Mouse (Mus musculus) mesoderm, embryonic 11.5 days (tissue): ENCODE data around the gene Alpl.
A peak's percentile ranks its signal among the peaks of the same experiment; 100 is the strongest.

ENCODE experiments used
- DNase-seq: peaks from one replicate; pipeline ENCODE4 v3.0.0-alpha.2; 2012; ENCODE audit warnings: low read depth, low spot score

Alpl gene

DNA sequence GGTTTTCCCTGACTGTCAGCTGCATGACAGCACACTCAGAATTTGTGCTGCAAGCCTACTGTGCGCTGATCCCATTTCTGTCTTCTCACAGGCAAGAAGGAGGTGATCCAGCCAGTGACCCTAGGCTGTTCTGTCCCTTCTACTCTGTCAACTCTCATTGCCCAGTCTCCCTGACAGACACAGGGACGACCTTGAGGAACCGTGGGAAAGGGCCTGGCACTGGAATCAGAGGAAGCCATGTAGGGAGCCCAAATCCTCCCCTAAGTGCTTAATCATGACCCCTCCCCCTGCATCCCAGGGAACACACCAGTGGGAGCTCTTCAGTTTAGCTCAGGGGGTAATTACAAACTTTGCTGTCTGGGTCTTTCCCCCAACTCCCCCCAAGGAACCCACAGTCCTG, 58.4 kb downstream of the Alpl start:
- DNase-seq: no peak

DNA sequence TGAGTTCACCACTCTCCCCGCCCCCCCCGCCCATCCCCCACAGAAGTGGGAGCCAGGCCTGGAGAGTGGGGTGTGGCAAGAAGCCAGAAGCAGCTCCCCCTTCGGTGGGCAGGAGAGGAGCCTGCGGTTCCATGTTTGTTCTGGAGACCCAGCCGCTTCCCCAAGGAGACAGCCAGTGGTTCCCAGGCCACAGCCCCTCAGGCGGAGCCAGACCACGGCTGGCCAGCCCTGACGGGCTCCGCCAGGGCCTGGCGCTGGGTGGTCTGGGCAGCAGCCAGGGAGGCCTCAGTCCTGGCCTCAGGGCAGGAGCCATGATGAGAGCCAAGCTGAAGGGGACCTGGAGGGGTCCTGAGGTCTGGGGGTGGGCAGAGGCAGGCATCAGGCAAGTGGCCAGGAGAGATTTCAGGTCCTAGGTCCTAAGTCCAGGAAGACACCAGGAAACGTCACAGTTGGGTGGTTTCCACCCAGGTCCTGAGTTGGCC, 59.9 kb downstream of the Alpl start:
- no peak for DNase-seq

DNA sequence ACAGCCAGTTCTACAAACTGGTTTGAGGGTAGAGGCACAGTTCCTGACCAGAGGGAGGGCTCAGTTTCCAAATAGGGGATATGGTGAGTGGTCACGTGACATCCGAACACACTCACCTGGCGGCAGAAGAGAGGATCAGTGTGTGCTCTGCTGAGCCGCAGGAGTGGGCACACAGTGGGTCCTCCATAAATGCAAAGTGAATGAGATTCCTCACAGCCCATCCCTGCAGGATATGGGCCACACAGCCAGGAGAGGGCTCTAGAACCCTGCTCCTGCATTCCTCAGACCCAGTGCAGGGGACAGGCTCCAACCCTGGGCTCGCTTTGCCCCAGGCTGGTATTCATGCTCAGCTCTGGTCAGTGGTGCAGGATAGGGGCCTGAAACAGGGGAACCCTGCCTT, 62.7 kb downstream of the Alpl start:
- DNase-seq: no peak

DNA sequence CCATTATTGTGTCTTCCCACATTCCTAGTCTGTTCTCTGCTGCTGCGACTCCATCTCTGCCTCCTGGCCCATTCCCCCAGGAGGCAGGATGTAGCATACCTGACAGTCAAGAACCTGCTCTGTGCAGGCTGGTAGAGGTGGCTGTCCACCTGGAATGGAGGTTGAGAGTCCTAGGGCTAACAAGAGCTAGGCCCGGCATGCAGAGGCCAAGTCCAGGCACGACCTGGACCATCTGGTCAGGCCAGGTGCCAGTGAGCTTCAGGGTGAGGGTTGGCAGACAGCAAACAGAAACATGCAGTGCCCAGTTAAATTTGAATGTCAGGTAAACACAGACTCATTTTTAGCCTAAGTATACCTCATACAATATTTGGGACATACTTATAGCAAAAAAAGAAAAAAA, 63.2 kb downstream of the Alpl start:
- DNase-seq: no peak

DNA sequence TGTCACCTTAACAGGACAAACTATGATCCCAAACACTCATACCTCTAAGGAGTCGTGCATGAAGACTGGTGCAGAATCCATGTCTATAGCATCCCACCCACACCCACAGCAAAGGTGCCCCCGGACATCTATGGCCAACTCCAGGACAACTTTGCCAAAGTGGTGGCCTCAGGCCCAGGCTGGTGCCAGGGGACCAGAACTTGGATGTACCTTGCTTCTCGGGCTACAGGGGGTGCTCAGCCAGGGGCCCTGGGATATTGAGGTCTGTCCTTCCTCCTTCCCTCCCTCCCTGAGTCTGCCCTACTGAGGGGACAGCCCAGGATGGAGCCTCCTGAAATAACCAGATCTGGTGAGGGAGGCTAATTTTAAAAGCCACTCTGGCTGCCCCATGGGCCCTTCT, 63.8 kb downstream of the Alpl start:
- no peak for DNase-seq

DNA sequence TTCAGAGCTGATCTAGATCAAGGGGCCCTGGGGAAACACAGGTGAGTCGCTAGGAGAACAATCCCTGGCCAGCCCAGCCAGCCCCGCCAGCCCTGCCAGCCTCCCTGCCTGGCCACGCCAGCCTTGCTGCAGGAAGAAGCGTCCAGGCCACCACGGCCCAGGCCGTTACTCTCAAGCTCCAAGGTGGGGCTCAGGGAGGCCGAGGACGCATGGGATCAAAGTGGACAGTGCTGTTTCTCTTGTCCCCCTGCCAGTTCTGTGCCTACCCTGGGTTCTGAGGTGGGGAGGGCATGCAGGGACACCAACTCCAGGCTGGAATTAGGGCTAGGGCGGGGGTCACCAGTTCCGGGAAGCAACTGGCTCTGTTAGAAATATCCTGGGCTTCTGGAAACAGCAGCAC, 64.3 kb downstream of the Alpl start:
- DNase-seq: no peak

DNA sequence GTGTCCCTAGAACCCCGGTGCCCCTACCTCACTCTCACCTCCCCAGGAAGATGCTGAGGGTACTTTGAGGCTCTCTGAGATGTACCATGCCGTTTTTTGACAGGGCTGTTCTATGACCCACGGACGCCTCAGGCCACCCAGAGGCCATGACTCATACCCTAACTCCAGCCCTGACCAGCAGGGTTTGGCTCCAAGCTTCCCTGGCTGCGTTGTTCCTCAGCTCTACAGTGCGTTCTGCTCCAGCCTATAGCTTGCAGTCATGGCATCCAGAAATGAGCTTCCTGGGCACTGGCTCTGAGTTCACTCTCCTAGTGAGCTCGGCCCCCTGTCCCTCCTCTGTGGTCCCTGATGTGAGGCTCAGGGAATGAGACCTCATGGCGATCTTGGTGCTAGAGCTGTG, 65.4 kb downstream of the Alpl start:
- no peak for DNase-seq

DNA sequence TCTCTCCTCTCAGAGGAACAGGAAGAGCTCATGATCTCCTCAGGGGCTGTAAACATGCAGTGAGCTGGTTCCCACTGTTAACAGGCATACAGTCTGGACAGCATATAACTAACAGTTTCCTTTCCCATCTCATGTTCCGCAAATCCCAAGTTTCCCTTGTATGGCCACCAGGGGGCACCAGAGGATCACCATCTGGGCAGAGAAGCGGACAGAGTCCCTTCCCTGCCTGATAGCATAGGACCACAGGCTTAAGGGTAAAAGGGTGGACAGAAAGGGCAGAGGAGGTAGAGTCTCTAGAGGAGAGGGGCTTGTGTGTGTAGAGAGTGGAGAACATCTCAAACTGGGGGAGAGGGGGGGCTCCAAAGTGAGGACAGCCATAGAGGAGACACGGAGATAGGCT, 66.0 kb downstream of the Alpl start:
- DNase-seq: peak; percentile 93

DNA sequence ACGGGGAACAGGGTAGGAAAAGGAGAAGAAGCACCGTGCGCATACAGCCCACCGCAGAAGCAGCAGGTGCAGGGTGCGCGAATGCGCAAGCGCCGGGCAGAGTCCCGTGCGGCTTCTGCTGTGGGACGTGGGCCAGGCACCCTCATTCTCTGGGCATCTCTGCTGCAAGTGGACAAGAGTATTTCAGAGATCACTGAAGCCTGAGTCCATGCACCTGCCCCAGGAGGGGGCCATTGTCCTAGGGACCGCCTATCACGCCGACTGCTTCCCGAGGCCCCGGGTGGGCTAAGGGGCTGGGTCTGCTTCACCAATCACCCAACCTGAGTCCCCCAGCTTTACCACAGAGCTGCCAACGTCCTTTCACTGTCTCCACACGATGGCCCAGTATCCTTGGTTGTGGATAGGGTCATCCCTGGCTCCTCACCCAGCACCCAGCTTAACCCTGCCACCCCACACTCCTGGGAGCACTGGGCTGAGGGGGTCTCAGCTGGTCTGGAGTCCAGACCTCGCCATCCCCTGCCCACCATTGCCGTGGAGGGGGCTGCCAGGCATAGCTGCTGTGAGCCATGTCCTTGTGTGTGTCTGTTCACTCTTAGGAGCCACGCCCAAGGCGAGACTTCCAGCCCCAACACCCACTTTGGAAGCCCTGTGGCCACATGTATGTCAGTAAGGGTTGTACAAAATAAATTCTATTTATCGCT, 66.9 kb downstream of the Alpl start:
- DNase-seq: no peak

DNA sequence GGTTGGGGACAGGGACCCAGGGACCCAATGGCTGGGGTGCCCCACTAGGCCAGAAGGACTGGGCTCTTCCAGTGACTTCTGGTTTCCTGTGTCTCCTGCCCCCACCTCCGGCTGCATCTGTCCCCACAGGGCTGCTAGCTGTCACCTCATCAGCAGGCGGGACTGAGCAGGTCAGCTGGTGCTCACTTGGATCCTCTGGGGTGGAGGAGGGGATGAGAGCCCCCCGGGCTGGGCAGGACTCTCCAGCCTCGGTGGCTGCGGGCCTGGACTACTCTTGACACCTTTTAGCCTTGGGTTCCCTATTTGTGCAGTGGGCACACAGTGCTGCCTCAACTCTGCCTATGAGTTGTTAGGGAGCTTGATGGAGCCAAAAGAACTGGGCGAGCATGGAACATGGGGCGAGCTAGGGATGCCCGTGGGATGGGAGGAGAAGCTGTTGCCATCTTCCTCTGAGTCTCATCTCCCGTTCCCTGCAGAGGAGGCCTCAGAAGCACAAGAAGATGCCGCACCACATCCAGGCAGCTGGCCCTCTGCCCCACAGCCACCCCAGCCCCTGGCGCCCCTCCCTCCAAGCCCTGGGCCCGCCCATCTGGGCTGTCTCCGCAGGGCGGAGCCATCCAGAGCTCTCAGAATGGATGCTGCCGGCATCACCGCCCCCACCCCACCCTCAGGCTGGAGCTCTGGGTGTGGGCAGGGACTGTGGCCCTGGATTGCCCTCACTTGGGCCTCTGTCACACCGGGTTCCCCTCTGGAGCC, 67.6 kb downstream of the Alpl start:
- peak; percentile 37 for DNase-seq

DNA sequence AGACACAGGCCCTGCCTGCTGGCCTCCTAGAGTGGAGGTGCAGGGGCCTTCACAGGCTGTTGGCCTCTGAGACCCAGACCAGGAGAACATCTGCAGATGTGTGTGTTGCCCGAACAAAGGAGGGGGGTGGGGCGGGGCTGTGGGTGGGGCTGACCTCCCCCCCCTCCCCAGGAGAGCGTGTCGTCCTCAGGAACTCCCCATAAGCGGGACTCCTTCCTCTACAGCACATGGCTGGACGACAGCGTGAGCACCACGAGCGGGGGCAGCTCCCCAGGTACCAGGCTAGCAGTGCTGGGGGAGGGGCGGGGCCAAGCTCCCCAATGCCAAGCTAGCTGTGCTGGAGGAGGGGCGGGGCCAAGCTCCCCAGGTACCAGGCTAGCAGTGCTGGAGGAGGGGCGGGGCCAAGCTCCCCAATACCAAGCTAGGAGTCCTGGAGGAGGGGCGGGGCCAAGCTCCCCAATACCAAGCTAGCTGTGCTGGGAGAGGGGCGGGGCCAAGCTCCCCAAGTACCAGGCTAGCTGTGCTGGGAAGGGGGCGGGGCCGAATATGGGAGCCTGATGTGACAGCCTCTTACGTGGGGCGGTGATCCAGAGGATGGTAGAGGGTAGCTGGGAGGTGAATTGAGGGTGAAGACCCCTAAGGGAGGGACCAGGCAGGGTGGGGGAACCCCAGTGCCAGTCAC, 68.5 kb downstream of the Alpl start:
- DNase-seq: peak; percentile 70

DNA sequence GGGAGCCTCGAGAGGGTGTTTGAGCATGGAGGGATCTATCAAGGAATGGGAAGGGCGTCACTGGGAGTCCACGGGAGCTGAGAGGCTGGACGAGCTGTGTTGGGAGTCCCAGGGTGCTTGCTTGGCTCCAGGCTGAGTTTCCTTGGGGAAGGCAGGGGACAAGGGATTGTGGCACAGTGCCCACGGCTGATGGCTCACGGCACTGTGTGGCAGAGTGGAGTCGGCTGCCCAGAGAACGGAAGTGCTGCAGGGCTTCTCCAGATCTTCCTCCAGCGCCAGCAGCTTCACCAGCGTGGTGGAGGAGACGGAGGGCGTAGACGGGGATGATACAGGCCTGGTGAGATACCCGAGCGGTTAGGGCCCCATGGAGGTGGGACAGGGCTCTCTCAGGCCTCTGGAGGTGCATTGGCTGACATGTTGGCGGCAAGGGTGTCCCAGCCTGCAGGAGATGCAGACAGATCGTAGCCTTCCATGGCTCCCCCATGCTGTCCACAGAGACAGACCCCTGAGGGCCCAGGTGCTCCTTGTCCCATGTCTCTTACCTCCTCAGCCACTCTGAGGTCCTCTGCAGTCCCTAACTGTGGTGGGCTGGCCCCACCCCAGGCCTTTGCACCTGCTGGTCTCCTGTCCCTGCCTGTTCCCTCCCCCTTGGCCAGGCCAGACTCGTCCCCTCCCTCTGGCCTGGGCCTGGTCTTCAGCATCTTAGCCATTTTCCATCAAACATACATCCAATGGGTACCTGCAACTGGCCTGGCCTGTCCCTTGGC, 69.3 kb downstream of the Alpl start:
- DNase-seq: no peak

DNA sequence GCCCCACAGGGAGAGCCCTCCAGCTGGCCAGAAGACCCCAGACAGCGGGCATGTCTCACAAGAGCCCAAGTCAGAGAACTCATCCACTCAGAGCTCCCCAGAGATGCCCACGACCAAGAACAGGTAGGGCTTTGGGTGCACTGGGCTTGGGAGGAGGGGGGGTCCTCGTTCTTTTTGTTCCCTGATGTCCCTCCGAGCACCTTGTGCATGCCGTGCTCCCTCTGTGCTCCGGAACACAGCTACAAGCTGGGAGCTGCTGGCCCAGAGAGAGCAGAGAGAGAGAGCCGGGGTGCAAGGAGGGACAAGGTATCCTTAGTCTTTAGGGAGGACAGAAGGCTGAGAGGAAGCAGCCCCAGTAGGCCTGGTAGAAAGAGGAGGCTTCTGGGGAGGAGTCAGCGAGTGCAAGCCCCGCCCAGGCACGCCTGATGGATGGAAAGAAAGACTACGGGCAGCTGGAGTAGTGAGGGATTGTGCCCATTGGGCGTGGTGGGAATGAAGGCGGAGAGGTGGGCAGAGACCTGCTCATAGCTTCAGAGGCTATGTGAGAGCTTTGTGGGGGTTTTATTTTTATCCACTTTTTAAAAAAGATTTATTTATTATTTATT, 70.5 kb downstream of the Alpl start:
- DNase-seq: no peak

DNA sequence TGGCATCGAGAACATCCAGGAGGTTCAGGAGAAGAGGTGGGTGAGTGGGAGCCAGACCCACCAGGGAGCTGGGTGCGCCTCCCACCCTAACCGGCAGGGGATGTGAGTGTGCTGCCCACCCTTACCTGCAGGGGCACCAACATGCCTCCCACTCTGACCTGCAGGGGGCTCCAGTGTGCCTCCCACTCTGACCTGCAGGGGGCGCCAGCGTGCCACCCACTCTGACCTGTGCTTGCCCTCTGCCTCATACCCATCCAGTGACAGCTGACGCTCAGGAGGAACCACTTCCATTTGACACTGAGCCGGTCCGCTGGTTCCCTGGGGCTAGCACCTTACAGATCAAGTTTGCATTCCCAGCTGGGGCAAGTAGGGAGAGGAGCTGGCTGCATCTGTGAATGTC, 71.4 kb downstream of the Alpl start:
- DNase-seq: peak; percentile 61

DNA sequence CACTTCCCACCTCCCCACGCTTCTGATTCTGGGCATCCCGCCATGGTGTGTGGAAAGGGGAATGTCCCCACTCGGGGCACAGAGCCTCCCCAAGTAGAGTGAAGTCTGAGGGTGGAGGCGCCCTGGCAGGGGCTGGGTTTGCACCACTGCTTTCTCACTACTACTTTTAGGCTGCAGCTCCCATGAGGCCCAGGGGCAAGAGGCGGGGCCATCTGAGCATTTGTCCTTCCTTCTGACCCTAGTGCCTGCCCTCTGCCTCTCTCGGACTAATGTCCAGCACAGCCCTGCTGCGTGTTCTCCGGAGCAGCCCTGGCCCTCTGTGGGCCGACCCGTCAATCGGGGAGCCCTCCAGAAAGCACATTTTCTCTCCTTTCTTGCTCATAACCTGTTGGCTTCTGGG, 72.0 kb downstream of the Alpl start:
- DNase-seq: no peak

DNA sequence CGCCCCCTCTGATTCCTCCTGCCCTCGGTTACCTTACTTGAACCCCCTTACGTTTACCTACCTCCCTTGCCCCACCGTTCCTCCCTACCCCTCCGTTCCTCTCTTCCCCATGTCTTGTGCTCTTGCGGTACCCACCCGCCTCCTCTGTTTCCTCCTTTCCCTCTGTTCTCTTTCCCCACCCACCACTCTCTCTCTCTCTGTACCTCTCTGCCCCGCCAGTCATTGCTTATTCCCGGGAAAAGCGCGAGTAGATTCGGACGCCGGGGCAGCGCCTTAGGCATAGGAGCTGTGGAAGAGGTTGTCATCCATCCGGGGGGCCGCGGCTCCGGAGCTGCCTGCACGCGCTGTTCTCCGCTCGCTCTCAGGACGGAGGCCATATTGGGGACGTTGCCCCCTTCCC, 72.7 kb downstream of the Alpl start:
- no peak for DNase-seq

DNA sequence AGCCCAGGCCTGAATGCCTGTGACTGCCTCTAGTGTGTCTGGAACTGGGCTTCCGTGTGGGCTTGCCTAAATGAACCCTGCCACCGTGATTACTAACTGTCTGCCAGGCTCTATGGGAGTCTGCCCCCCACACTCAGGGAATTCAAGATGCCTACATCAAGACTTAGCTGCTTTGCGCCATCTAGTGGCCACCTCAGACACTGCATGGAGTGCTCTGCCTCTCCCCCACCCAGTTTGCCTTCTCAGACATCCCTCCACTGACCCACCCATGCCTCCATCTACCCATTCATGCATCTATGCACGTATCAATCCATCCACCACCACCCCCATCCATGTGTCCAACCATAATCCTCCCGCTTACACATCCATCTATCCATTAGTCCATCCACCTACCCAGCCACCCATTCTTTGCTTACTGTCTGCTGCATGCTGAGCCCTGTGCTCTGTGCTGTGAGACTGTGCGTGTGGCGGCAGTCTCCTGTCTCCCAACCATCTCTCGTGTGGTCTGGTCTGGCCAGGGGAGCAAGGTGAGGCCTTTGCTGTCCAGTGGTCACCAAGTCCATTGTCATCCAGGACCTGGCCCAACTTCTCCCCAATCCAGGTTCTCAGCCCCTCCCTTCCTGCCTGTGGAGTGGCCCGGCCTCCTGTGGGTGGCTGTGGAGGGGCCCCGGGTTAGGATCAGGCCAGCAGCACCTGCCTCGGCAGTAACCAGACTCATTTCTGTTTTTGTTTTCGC, 73.3 kb downstream of the Alpl start:
- DNase-seq: peak; percentile 82

DNA sequence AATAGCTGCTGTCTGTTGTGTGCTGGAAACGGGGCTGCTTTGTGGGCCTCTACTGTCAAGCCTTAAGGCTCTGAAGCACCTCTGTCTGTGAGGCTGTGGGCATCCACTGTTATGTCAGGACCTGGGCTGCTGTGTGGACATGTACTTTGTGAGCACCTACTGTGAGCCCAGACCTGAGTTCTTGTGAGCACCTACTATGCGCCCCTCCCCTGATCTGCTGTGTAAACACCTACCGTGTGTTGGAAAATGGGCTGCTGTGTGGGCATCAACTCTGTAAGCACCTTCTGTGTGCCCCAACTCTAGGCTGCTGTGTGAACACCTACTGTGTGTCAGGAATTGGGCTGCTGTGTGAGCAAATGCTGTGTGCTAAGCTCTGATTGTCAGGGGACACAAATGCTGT, 74.0 kb downstream of the Alpl start:
- no peak for DNase-seq

DNA sequence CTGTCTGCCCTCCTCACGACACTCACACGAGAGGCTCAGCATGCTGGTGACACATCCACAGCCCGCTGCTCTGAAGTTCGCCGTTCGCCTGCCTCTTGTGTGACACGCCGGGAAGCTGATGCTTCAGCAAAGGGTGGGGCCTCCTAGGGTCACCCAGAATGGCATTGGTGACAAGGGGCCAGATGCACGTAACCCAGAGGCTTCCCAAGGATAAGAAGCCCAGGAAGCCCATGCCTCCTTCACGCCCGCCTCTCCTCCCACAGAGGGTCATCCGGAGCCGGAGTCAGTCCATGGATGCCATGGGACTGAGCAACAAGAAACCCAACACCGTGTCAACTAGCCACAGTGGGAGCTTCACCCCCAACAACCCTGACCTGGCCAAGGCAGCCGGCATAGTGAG, 74.6 kb downstream of the Alpl start:
- no peak for DNase-seq

DNA sequence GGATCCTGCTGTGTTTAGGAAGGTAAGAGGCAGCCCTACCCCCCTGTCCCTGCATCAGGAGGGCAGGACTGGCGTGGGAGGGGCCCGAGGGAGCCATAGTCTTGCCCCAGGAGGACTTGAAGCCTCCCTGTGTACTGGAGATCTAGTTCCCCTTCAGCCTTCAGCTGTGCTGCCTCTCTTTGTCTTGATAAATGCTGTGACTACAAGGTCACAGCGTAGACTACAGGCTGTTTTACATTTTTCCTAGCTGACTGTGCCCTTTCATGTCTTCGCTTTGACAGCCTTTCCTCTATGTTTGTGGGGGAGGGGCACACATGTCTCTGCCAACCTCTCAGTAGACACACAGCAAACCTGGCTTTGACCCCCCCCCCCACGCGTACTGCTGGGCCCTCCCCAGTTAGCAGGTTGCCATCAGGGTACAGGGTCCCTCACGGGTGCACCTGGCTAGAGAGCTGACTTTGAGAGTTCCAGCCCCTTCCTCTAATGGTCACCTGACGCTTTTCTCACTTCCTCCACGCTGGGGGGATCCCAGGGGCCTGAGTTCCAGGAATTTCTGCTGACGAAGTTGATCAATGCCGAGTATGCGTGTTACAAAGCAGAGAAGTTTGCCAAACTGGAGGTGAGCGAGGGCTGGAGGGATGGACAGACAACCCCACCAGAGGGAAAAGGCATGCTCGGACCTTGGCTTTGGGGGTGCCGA, 76.7 kb downstream of the Alpl start:
- DNase-seq: peak; percentile 64
